Mouse (Mus musculus): Measurements from ENCODE around the gene Edc3. TPM values are rescaled to one million over a fixed set of nuclear protein-coding genes. Genes with fewer than 3 reads are reported as not detected.
A peak's percentile ranks its signal among the peaks of the same experiment; 100 is the strongest.

The Edc3 gene
- polyA plus RNA-seq, 1 experiment from 2014 or later = 22.2 TPM

DNA sequence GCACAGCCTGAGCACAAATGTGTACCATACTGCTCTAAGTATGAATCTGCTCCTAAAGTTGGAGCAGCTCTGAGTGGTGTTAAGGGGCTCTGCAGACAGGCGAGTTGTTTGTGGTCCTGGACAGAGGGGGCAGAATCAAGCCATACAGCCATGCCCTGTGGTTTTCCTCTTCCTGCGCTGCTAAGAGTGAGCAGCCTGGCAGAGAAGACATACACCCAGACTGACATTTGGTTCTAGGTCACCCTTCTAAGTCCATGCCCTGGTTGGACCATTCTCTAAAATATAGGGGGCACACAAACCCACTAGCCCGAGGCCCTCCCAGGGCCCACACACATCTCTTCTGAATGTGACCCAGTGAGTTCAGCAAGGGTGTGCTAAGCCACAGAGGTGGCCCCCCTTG, 81.4 kb downstream of the Edc3 start:
- DNase-seq (ENCODE audit: low spot score) (no peak), ATAC-seq (replicated peaks; ENCODE audit: low FRiP score) (no peak)
- H3K36me3 ChIP-seq (ENCODE audit: control insufficient read depth, insufficient read depth, low read length) = peaks cover 6% of the 10 kb centered on the region; the same call in 1 of the 2 replicates
- no peak overlapping the region for H3K4me2 ChIP-seq
- H3K4me1 ChIP-seq (replicated peaks; ENCODE audit: control insufficient read depth, insufficient read depth, low read length) = no peaks in the 10 kb centered on the region
- H3K27ac ChIP-seq (ENCODE audit: low read depth, low read length) = no peak overlapping the region
- H3K4me3 ChIP-seq (ENCODE audit: low read depth, low read length) = no peak overlapping the region
- 66% methylated on average over 3 of the region's 3 CpGs for WGBS
- no peak overlapping the region for H3K9ac ChIP-seq (ENCODE audit: low read depth, low read length)
- no peaks in the 10 kb centered on the region for H3K27me3 ChIP-seq (replicated peaks; ENCODE audit: control insufficient read depth, insufficient read depth, low read length)
- no peaks in the 10 kb centered on the region for H3K9me3 ChIP-seq (ENCODE audit: control insufficient read depth, low read length)

DNA sequence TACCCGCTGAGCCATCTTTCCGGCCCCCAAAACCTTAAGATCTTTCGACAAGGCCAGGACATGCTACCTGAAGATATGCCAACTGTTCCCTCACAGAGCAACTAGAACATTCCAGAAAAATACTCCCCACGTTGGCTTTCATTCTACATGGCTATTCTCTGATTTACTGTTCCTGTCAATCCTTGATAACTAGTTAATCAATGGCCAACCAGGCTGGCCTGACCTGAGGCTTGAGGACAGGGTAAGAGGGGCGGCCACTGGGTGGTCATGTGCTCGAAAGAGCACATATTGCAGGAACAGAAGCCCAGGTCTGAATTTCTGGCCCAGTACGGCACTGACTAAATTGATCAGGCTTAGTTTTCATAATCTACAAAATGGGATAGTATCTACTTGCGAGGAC, 89.1 kb downstream of the Edc3 start:
- ATAC-seq (replicated peaks; ENCODE audit: low FRiP score) = no peak
- no peak overlapping the region for H3K4me3 ChIP-seq (ENCODE audit: low read depth, low read length)
- no peak overlapping the region for H3K9ac ChIP-seq (ENCODE audit: low read depth, low read length)
- peaks cover 34% of the 10 kb centered on the region; the same call in 1 of the 2 replicates for H3K36me3 ChIP-seq (ENCODE audit: control insufficient read depth, insufficient read depth, low read length)
- H3K4me2 ChIP-seq = no peak overlapping the region
- no peak for DNase-seq (ENCODE audit: low spot score)
- no peaks in the 10 kb centered on the region for H3K9me3 ChIP-seq (ENCODE audit: control insufficient read depth, low read length)
- no peak overlapping the region for H3K27ac ChIP-seq (ENCODE audit: low read depth, low read length)
- no peaks in the 10 kb centered on the region for H3K27me3 ChIP-seq (replicated peaks; ENCODE audit: control insufficient read depth, insufficient read depth, low read length)
- WGBS = 87% methylated on average over 8 of the region's 8 CpGs
- peaks cover 24% of the 10 kb centered on the region for H3K4me1 ChIP-seq (replicated peaks; ENCODE audit: control insufficient read depth, insufficient read depth, low read length)

DNA sequence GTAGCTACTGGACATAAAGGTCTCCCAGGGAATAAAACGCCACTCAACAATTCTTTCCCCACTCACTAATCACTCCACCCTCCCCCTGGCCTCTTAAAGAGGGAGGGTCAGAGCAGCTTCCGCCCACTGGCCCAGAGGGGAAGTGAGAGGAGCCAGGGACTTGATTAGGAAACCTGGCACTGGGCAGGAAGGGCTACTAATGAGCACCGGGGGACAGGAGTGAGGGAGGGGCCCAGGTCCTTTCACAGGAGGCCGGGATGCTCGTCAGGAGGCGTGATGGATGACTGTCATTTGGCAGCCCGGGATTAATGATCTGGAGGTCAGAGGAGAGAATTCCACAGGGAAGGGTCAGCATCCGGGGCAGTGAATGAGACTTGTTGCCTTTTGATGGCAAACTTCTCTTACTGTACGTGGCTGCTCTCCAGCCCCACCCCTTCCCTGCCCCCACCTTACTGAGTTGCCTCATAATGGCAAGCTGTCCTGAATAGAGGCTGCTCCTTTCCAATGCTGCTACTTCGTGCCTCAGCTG, 90.4 kb downstream of the Edc3 start:
- 34% methylated on average over 10 of the region's 10 CpGs for WGBS
- peaks cover 38% of the 10 kb centered on the region for H3K4me1 ChIP-seq (replicated peaks; ENCODE audit: control insufficient read depth, insufficient read depth, low read length)
- H3K27ac ChIP-seq (ENCODE audit: low read depth, low read length) = no peak overlapping the region
- H3K4me2 ChIP-seq = no peak overlapping the region
- no peaks in the 10 kb centered on the region for H3K9me3 ChIP-seq (ENCODE audit: control insufficient read depth, low read length)
- no peak for DNase-seq (ENCODE audit: low spot score)
- ATAC-seq (replicated peaks; ENCODE audit: low FRiP score) = 0 out of 2 replicates have a peak, but pooled peaks have one; percentile 20
- no peak overlapping the region for H3K9ac ChIP-seq (ENCODE audit: low read depth, low read length)
- no peak overlapping the region for H3K4me3 ChIP-seq (ENCODE audit: low read depth, low read length)
- H3K36me3 ChIP-seq (ENCODE audit: control insufficient read depth, insufficient read depth, low read length) = peaks cover 32% of the 10 kb centered on the region; the same call in 1 of the 2 replicates
- no peaks in the 10 kb centered on the region for H3K27me3 ChIP-seq (replicated peaks; ENCODE audit: control insufficient read depth, insufficient read depth, low read length)

DNA sequence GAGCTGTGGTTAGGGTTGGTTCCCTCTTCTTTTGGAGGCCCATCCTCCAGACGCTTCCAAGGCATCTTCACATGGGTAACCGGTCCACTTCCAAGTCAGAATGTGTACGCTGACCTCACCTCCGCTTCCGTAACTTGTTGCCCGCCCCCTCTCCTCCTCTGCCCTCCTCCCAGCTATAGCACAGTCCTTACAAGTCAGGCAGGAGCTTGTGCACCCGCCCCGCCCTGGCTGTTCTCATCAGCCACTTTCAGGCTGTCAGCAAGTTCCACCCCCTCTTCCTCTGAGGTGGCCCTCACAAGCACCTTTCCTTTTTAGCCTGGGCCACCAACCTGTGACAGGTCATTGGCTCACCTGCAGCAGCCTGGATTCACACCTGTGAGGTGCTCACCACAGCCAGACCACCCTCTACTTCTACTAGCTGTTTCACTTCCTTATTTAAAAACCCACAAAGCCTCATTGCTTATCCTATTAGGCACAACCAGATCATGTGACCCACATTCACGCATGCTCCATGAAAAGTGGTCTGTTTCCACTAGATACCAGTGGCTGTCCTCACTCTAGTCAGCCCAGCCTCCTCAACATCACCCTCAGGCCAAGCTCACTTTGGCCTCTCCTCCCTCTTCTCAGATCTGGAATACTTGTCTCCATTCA, 92.1 kb downstream of the Edc3 start:
- Histone ChIP-seq H3K4me2 (peak overlapping the region; percentile 29; the same call in 1 of the 2 replicates), H3K4me3 (ENCODE audit: low read depth, low read length) (no peak overlapping the region), H3K27ac (ENCODE audit: low read depth, low read length) (no peak overlapping the region; the same call in 1 of the 2 replicates), H3K36me3 (ENCODE audit: control insufficient read depth, insufficient read depth, low read length) (peaks cover 23% of the 10 kb centered on the region; the same call in 1 of the 2 replicates), H3K27me3 (replicated peaks; ENCODE audit: control insufficient read depth, insufficient read depth, low read length) (no peaks in the 10 kb centered on the region), H3K4me1 (replicated peaks; ENCODE audit: control insufficient read depth, insufficient read depth, low read length) (peaks cover 51% of the 10 kb centered on the region), H3K9me3 (ENCODE audit: control insufficient read depth, low read length) (no peaks in the 10 kb centered on the region), H3K9ac (ENCODE audit: low read depth, low read length) (no peak overlapping the region)
- 67% methylated on average over 9 of the region's 9 CpGs for WGBS
- ATAC-seq (replicated peaks; ENCODE audit: low FRiP score) (peak; percentile 79), DNase-seq (ENCODE audit: low spot score) (no peak)

Other genes with a start within 250 kb of the Edc3 start
- 9.7 and 12.8 TPM in 2 replicates for gene Scamp5, start 240.5 kb upstream of the Edc3 start, polyA plus RNA-seq (2014; fragmentation: Nextera tagmentation; extraction: Ambion mirVana)
- gene Rpp25, start 204.5 kb upstream of the Edc3 start, polyA plus RNA-seq (2014; fragmentation: Nextera tagmentation; extraction: Ambion mirVana) = 2.1 and 3.1 TPM in 2 replicates
- gene Cox5a, start 187.3 kb upstream of the Edc3 start, polyA plus RNA-seq (2014; fragmentation: Nextera tagmentation; extraction: Ambion mirVana) = 519 and 531 TPM in 2 replicates
- 14.8 and 15.7 TPM in 2 replicates for gene Fam219b, start 171.0 kb upstream of the Edc3 start, polyA plus RNA-seq (2014; fragmentation: Nextera tagmentation; extraction: Ambion mirVana)
- 25.8 and 28.0 TPM in 2 replicates for gene Mpi, start 155.8 kb upstream of the Edc3 start, polyA plus RNA-seq (2014; fragmentation: Nextera tagmentation; extraction: Ambion mirVana)
- gene Scamp2, start 147.6 kb upstream of the Edc3 start, polyA plus RNA-seq (2014; fragmentation: Nextera tagmentation; extraction: Ambion mirVana) = 47.6 and 50.3 TPM in 2 replicates
- gene Ulk3, start 119.1 kb upstream of the Edc3 start, polyA plus RNA-seq (2014; fragmentation: Nextera tagmentation; extraction: Ambion mirVana) = 8.4 and 11.6 TPM in 2 replicates
- gene Cplx3, start 102.3 kb upstream of the Edc3 start, polyA plus RNA-seq (2014; fragmentation: Nextera tagmentation; extraction: Ambion mirVana) = not detected in 2 replicates
- gene Lman1l, start 87.8 kb upstream of the Edc3 start, polyA plus RNA-seq (2014; fragmentation: Nextera tagmentation; extraction: Ambion mirVana) = not detected in 2 replicates
- 45.2 and 47.7 TPM in 2 replicates for gene Csk, start 54.9 kb upstream of the Edc3 start, polyA plus RNA-seq (2014; fragmentation: Nextera tagmentation; extraction: Ambion mirVana)
- not detected in 2 replicates for gene Cyp1a2, start 24.8 kb upstream of the Edc3 start, polyA plus RNA-seq (2014; fragmentation: Nextera tagmentation; extraction: Ambion mirVana)
- 0.66 and 0.92 TPM in 2 replicates for gene Cyp1a1, start 20.6 kb upstream of the Edc3 start, polyA plus RNA-seq (2014; fragmentation: Nextera tagmentation; extraction: Ambion mirVana)
- 85.0 and 85.1 TPM in 2 replicates for gene Clk3, start 57.3 kb downstream of the Edc3 start, polyA plus RNA-seq (2014; fragmentation: Nextera tagmentation; extraction: Ambion mirVana)
- gene Arid3b, start 128.3 kb downstream of the Edc3 start, polyA plus RNA-seq (2014; fragmentation: Nextera tagmentation; extraction: Ambion mirVana) = 20.3 and 21.4 TPM in 2 replicates
- 92.3 and 93.3 TPM in 2 replicates for gene Ubl7, start 202.4 kb downstream of the Edc3 start, polyA plus RNA-seq (2014; fragmentation: Nextera tagmentation; extraction: Ambion mirVana)
- gene Sema7a, start 231.6 kb downstream of the Edc3 start, polyA plus RNA-seq (2014; fragmentation: Nextera tagmentation; extraction: Ambion mirVana) = 0.19 and 0.34 TPM in 2 replicates

Measured in liver, embryonic 11.5 days (tissue).